Mouse (Mus musculus): ENCODE data around the gene Itpripl2. TPM values are rescaled to one million over a fixed set of nuclear protein-coding genes. Genes with fewer than 3 reads are reported as not detected.

Itpripl2 gene
- polyA plus RNA-seq, 1 experiment from 2014 or later: 0.95 TPM

DNA sequence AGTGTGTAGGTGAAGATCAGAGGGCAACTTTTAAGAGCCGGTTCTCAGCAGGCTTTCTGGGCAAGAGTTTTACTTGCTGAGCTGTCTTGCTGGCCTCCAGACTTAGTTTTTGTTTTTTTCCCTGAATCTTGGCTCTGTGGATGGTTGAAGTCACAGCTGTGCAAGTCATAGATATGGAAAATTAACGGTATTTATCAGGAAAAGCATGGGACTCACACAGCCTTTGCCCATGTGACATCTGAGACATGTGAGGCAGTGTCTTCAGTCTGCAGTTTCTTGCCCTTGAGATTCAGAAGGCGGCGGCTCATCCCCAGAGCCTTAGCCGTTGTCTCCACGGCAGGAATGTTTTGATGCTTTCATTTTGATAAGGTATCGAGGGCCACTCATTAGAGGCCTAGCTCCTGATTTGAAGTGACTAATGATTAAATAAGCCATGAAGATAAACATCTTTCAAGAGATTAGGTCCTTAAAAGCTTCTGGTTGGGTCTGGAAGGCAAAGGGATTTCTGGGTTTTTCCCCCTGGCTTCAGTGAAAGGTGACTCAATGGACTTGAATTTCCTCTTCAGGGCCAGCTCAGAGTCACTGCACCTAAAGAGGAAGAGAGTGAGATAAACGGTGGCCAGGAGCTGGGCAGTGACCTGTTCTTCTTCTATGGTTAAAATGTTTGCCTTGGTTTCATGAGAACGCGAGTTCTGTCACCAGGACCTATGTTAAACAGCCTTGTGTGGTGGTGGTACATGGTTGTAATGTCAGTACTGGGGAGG is 10.5 kb downstream of the Itpripl2 start:
- no peaks in the 10 kb centered on the region for H3K9me3 ChIP-seq
- no peaks in the 10 kb centered on the region for H3K27me3 ChIP-seq (ENCODE audit: poor library complexity, severe bottlenecking)
- no peak overlapping the region for H3K4me3 ChIP-seq
- H3K4me1 ChIP-seq: peaks cover 18% of the 10 kb centered on the region
- no peaks in the 10 kb centered on the region for H3K36me3 ChIP-seq (replicated peaks)
- H3K27ac ChIP-seq: no peak overlapping the region
- DNase-seq (ENCODE audit: extremely low spot score, low spot score): no peak
- 91% methylated on average over 10 of the region's 10 CpGs for WGBS

DNA sequence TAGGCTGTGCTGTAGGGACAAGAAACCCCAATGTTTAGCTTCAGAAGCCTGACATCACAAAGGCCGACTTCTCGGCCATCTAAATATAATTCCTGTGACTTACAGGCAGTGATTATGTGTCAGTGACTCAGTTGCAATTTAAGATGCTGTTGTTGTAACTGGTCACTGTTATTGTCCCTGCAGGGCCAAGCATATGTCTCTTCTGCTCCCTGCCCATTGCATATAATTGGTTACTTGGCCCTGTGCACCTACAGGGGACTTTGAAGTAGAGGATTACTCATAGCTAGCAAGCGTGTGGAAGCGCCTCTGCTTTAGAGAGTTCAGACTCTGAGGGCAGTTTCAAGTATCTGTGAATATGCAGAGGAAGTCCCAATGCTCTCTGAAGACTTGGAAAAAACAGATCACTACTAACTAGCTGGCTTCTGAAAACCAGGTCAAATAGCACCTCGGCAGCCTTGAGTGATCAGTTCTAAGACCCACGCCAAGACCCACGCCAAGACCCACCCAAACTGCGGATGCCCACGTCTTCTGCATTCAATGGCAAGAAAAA is 11.5 kb downstream of the Itpripl2 start:
- Histone ChIP-seq H3K4me1 (peaks cover 20% of the 10 kb centered on the region), H3K4me3 (no peak overlapping the region), H3K36me3 (replicated peaks) (no peaks in the 10 kb centered on the region), H3K27me3 (ENCODE audit: poor library complexity, severe bottlenecking) (no peaks in the 10 kb centered on the region), H3K27ac (no peak overlapping the region), H3K9me3 (peaks cover under 1% of the 10 kb centered on the region; the same call in 1 of the 2 replicates)
- 95% methylated on average over 9 of the region's 9 CpGs for WGBS
- no peak for DNase-seq (ENCODE audit: extremely low spot score, low spot score)

DNA sequence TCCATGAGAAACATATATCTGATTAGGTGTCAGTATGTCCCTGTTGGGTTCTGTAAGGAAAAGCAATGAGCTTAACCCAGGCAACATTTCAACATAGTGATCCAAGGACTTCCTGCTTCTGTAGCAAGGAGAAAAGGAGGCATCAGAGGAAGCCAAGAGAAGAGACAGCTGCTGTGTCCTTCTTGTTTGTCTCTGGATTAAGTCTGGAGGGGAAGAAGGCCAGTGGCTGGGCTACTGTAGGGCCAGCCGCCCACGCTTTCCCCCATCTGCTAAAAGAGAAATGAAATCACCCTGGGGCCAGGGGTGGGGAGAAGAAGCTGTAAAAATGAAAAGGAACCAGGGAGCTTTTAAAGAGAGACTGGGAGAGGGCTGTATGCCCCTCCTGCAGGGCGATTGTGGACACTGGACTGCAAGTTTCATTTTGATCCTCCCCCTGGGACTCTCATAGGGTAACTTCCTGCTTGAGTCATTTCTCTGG is 12.9 kb downstream of the Itpripl2 start:
- H3K9me3 ChIP-seq: peaks cover 7% of the 10 kb centered on the region
- WGBS: 78% methylated on average over 3 of the region's 3 CpGs
- DNase-seq (ENCODE audit: extremely low spot score, low spot score): no peak
- H3K27ac ChIP-seq: no peak overlapping the region
- H3K4me1 ChIP-seq: peaks cover 20% of the 10 kb centered on the region
- H3K27me3 ChIP-seq (ENCODE audit: poor library complexity, severe bottlenecking): no peaks in the 10 kb centered on the region
- H3K4me3 ChIP-seq: no peak overlapping the region
- no peaks in the 10 kb centered on the region for H3K36me3 ChIP-seq (replicated peaks)

DNA sequence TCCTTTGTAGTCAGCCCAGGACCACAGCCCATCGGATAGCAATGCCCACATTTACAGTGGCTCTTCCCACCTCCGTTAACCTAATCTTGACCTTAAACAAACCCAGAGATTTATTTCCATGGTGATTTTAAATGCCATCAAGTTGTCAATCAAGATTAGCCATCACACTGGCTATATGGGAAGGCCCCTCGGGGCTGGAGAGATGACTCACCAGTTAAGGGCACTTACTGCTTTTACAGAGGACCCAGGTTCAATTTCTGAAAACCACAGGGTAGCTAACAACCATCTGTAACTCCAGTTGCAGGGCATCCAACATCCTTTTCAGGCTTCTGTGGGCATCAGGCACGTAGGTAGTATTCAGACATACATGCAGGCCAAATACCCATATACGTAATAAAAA is 15.3 kb downstream of the Itpripl2 start:
- H3K9me3 ChIP-seq: peaks cover 7% of the 10 kb centered on the region
- H3K27ac ChIP-seq: no peak overlapping the region
- H3K4me1 ChIP-seq: peaks cover 20% of the 10 kb centered on the region
- H3K27me3 ChIP-seq (ENCODE audit: poor library complexity, severe bottlenecking): no peaks in the 10 kb centered on the region
- H3K4me3 ChIP-seq: no peak overlapping the region
- DNase-seq (ENCODE audit: extremely low spot score, low spot score): no peak
- 65% methylated on average over 5 of the region's 5 CpGs for WGBS
- no peaks in the 10 kb centered on the region for H3K36me3 ChIP-seq (replicated peaks)

DNA sequence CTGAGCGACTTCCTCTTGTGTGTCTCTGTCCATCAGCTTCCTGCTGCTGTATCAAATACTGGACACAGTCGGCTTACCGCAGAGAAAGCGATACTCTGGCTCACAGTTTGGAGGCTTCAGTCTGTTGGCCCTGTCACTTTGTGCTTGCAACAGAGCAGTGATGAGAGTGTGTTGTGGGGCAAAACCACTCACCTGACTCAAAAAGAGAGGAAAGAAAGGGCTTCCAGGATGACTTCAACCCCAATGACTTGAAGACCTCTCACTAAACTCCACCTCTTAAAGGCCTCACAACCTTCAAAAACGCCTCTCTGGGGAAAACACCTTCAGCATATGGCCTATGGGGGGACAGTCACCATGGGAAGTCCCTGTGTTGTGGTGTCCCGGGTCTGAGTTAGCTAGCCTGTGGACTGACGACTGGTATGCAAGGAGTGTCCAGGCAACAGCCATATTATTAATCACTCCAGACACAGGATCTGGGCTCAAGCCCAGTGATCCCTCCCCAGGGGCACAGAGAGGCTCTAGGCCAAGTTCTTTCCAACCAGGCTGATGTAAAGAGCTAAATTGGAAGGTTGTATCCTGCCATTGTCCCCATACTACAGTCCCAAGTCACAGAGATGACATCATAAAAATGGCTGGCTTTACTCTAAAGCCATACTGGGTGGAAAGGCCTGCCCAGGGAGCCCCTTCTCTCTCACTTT is 16.6 kb downstream of the Itpripl2 start:
- no peak for DNase-seq (ENCODE audit: extremely low spot score, low spot score)
- Histone ChIP-seq H3K4me3 (no peak overlapping the region), H3K9me3 (peaks cover 7% of the 10 kb centered on the region), H3K4me1 (peaks cover 20% of the 10 kb centered on the region), H3K36me3 (replicated peaks) (no peaks in the 10 kb centered on the region), H3K27me3 (ENCODE audit: poor library complexity, severe bottlenecking) (no peaks in the 10 kb centered on the region), H3K27ac (no peak overlapping the region)
- 87% methylated on average over 7 of the region's 7 CpGs for WGBS

DNA sequence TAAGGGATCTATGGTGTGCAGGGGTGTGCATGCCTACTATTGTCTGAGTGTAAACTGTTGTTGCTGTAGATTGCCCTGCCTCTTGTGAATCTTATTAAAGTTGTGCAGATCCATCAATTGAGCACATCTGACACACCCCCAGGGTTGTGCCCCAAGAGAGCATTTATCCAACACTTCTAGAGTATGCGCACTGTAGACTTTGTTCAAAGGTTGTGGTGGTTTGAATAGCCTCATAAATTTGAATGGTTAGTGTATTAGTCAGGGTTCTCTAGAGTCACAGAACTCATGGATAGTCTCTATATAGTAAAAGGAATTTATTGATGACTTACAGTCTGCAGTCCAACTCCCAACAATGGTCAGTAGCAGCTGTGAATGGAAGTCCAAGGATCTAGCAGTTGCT is 18.9 kb downstream of the Itpripl2 start:
- Histone ChIP-seq H3K4me1 (peaks cover 15% of the 10 kb centered on the region), H3K36me3 (replicated peaks) (no peaks in the 10 kb centered on the region), H3K4me3 (no peak overlapping the region), H3K9me3 (peaks cover 7% of the 10 kb centered on the region), H3K27me3 (ENCODE audit: poor library complexity, severe bottlenecking) (no peaks in the 10 kb centered on the region), H3K27ac (no peak overlapping the region)
- no peak for DNase-seq (ENCODE audit: extremely low spot score, low spot score)
- WGBS: 100% methylated on average over 1 of the region's 1 CpGs

DNA sequence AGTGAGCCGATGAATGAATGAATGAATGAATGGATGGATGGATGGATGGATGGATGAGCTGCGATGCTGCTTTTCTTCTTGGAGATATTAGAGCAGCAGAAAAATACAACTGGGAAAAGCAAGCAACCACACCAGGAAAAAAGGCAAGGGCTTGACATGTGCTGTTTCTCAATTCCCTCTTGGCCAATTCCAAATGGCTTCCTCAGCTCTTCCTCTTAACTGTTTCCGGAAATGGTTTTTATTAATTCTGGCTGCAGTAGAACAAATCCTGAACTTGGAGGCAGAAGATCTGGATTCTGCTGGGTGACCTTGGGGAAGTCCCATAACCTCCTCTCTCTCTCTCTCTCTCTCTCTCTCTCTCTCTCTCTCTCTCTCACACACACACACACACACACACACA is 23.7 kb downstream of the Itpripl2 start:
- no peak overlapping the region for H3K27ac ChIP-seq
- H3K9me3 ChIP-seq: no peaks in the 10 kb centered on the region
- WGBS: 94% methylated on average over 3 of the region's 3 CpGs
- no peak overlapping the region for H3K4me3 ChIP-seq
- no peak for DNase-seq (ENCODE audit: extremely low spot score, low spot score)
- H3K36me3 ChIP-seq (replicated peaks): no peaks in the 10 kb centered on the region
- H3K4me1 ChIP-seq: peaks cover 12% of the 10 kb centered on the region
- no peaks in the 10 kb centered on the region for H3K27me3 ChIP-seq (ENCODE audit: poor library complexity, severe bottlenecking)

DNA sequence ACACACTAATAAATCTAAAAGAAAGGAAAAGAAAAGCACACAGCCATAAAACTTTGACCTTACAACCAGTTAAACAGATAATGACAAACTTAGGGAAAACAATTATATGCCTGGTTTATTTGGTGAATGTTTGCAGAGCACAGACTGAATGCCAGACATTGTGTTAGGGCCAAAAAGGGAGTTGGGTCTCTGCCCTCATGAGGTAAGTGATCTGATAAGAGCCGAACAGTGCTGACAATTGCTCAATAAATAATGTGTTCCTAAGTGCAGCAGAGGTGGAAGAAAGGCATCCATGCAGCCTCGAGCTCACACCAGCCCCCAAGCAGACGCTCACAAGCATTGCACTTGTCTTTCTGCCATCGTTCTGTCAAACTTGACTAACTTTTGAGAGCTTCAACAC is 27.3 kb downstream of the Itpripl2 start:
- WGBS: 88% methylated on average over 4 of the region's 4 CpGs
- Histone ChIP-seq H3K36me3 (replicated peaks) (no peaks in the 10 kb centered on the region), H3K9me3 (no peaks in the 10 kb centered on the region), H3K4me1 (peaks cover 21% of the 10 kb centered on the region), H3K27ac (no peak overlapping the region), H3K27me3 (ENCODE audit: poor library complexity, severe bottlenecking) (no peaks in the 10 kb centered on the region), H3K4me3 (no peak overlapping the region)
- no peak for DNase-seq (ENCODE audit: extremely low spot score, low spot score)

DNA sequence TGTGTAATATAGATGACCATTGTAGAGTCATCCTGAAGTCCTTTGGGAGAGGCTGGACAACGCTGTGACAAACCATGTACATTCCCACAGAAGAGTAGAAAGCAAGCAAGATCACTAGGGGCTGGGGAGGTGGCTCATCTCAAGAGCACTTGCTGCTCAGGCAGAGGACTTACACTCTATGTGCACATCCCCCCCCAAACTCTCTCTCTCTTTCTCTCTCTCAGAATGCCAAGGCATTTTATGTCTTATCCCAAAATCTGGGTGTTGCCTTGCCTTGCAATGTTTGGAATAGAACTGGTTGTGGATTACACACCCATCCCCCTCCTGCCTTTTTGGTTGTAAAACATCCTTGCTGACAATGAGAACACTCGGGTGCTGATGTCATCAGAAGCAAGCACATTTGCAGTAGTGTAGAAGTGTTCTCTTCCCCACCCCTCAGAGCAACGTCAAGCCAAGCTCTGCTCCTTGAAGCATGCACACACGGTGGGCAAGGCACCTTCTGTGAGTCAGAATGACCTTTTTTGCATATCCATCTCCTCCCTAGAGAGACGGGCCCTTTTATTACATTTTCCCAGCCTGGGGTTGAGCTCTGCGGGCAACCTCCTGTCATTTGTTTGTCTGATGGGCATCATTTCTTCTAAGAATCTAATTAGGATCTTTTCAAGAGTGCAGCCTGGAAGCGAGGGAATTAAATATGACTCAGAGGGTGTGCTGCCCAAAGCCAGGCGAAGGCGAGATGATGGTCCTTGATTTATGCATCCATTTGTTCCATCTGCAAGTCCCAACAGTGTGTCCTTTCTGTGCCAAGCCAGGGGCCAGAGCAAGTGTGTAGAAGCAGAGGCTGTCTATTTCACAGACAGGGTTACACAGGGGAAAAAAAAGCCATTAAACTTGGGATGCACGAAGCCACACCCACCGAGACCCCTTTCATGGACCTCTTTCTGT is 28.7 kb downstream of the Itpripl2 start:
- H3K4me1 ChIP-seq: peaks cover 21% of the 10 kb centered on the region
- H3K27me3 ChIP-seq (ENCODE audit: poor library complexity, severe bottlenecking): no peaks in the 10 kb centered on the region
- H3K4me3 ChIP-seq: no peak overlapping the region
- H3K36me3 ChIP-seq (replicated peaks): no peaks in the 10 kb centered on the region
- WGBS: 58% methylated on average over 11 of the region's 11 CpGs
- no peak overlapping the region for H3K27ac ChIP-seq
- H3K9me3 ChIP-seq: no peaks in the 10 kb centered on the region
- no peak for DNase-seq (ENCODE audit: extremely low spot score, low spot score)

DNA sequence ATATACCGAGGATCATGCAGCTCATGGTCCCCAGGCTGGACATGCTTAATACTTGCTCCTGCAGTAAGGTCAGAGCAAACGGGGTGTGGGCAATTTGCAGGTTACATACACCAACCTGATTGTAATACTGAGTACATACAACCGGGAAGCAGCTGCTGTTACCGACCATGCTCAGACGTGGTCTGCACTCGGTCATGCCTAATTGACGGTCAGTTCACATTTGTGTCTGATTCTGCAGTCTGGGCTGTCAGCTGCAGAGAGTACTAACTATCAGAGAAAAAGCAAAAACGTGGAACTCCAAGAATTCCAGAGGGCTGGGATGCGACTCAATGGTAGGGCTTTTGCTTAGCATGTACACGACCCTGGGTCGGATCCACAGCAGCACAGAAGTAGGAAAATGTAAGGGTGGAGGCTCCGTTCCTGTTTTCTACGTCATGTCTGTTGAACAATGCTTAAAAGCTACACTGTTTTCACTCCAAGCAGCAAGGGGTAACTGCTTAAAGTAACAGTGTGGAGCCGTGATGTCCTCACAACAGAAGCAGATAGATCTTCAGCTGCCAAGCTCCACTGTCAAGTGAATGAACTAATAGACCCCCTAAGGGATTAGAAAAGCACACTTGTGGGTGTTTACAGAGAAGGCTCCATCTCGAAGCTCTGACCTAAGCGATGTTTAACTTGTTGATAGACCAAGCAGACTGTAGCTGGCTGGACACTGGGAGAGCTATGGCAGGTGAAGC is 30.2 kb downstream of the Itpripl2 start:
- no peak for DNase-seq (ENCODE audit: extremely low spot score, low spot score)
- 78% methylated on average over 16 of the region's 16 CpGs for WGBS
- Histone ChIP-seq H3K4me1 (peaks cover 17% of the 10 kb centered on the region), H3K4me3 (no peak overlapping the region), H3K27me3 (ENCODE audit: poor library complexity, severe bottlenecking) (no peaks in the 10 kb centered on the region), H3K9me3 (no peaks in the 10 kb centered on the region), H3K27ac (no peak overlapping the region), H3K36me3 (replicated peaks) (no peaks in the 10 kb centered on the region)

DNA sequence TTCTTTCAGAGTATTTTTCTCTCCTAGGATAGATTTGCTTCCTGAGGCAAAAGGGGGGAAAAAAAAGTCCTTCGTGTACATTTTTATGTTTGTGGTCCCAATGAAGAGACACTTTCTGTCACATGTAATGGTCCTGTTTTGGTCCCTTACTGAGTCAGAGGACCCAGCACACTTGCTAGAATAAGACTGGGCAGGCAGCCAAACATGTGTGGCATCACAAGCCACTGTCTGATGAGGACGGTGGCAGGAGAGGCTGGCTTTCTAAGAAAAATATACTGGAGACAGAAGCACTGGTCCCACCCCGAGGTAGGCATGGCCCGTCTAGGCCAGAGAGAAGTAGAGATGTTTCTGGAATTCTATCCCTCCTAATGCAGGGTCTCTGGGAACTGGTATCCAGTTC is 38.1 kb downstream of the Itpripl2 start:
- WGBS: 81% methylated on average over 4 of the region's 4 CpGs
- peaks cover 6% of the 10 kb centered on the region for H3K27me3 ChIP-seq (ENCODE audit: poor library complexity, severe bottlenecking)

DNA sequence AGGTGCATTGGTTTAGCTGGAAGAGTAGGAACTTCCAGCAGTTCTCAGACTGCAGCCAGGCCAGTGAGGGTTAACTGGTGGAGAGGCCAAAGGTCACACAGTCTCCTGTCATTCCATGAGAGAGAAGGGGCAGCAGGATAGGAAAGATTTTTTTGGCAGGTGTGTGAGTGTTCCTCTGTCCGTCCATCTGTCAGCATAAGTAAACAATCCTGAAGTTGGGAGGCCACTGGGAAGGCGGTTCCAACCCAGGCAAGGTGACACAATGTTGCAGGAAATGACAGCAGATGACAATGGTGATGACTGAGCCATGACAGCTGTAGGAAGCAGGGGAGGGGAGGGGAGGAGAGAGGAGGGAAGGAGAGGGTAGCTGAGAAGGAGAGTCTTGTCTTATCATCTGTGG is 38.8 kb downstream of the Itpripl2 start:
- no peak for DNase-seq (ENCODE audit: extremely low spot score, low spot score)

More for the DNA sequence above, 38.1 kb downstream of the Itpripl2 start:
- Histone ChIP-seq H3K4me1 (peaks cover 5% of the 10 kb centered on the region; the same call in 1 of the 2 replicates), H3K27ac (no peak overlapping the region), H3K36me3 (replicated peaks) (no peaks in the 10 kb centered on the region), H3K4me3 (no peak overlapping the region), H3K9me3 (no peaks in the 10 kb centered on the region)
- DNase-seq (ENCODE audit: extremely low spot score, low spot score): no peak

More for the DNA sequence above, 38.8 kb downstream of the Itpripl2 start:
- 59% methylated on average over 2 of the region's 2 CpGs for WGBS
- Histone ChIP-seq H3K9me3 (no peaks in the 10 kb centered on the region), H3K27ac (no peak overlapping the region), H3K4me1 (peaks cover 12% of the 10 kb centered on the region), H3K4me3 (no peak overlapping the region), H3K36me3 (replicated peaks) (no peaks in the 10 kb centered on the region), H3K27me3 (ENCODE audit: poor library complexity, severe bottlenecking) (peaks cover 14% of the 10 kb centered on the region)

Data from forebrain, embryonic 10.5 days (tissue).